Mouse (Mus musculus) MEL (cell line): ENCODE results near the gene Rad51b.

Experiments
- CHD2 ChIP-seq: IDR thresholded peaks from 2 replicates; pipeline ENCODE4 v1.6.1; 2011; ENCODE audit warnings: low read length, improper control_type of control experiment
- CTCF ChIP-seq, 3 experiments: IDR thresholded peaks in 2 of 3; conservative IDR thresholded peaks in 1 of 3; 2 replicates each; pipeline ENCODE4 v1.5.1; 2011 to 2012; ENCODE audit warnings: low read length in 3 of 3, low read depth in 2 of 3, mild to moderate bottlenecking in 2 of 3, improper control_type of control experiment in 1 of 3, inconsistent platforms in 1 of 3, mixed read lengths in 1 of 3, moderate library complexity in 1 of 3; ENCODE audit not compliant: control insufficient read depth in 1 of 3, insufficient read depth in 1 of 3, poor library complexity in 1 of 3, severe bottlenecking in 1 of 3
- JUND ChIP-seq: IDR thresholded peaks from 2 replicates; pipeline ENCODE4 v1.6.1; 2011; ENCODE audit warnings: low read depth, mild to moderate bottlenecking, improper control_type of control experiment, low read length
- KAT2A ChIP-seq: conservative IDR thresholded peaks from 2 replicates; pipeline ENCODE4 v1.6.1; 2012; ENCODE audit warnings: low read depth, low read length, improper control_type of control experiment, inconsistent platforms
- MEF2A ChIP-seq: IDR thresholded peaks from 2 replicates; pipeline ENCODE4 v1.6.1; 2014; ENCODE audit warnings: low read depth, mild to moderate bottlenecking, inconsistent platforms, low read length, improper control_type of control experiment; ENCODE audit not compliant: poor library complexity, insufficient replicate concordance, severe bottlenecking; ENCODE audit errors: extremely low read depth
- MYC ChIP-seq: IDR thresholded peaks from 2 replicates; pipeline ENCODE4 v1.6.1; 2011; ENCODE audit warnings: low read depth, mild to moderate bottlenecking, low read length, improper control_type of control experiment, moderate library complexity
- NRF1 ChIP-seq: IDR thresholded peaks from 2 replicates; pipeline ENCODE4 v1.6.1; 2014; ENCODE audit warnings: low read depth, mild to moderate bottlenecking, inconsistent platforms, low read length, improper control_type of control experiment, moderate library complexity; ENCODE audit not compliant: poor library complexity, insufficient read depth, severe bottlenecking
- POLR2A ChIP-seq, 2 experiments: IDR thresholded peaks; 2 replicates each; pipeline ENCODE4 v1.6.1; 2011 to 2012; ENCODE audit warnings: low read length in 2 of 2, mild to moderate bottlenecking in 2 of 2, control low read depth in 1 of 2, improper control_type of control experiment in 1 of 2, low read depth in 1 of 2, moderate library complexity in 1 of 2; ENCODE audit not compliant: control insufficient read depth in 1 of 2, insufficient read depth in 1 of 2, poor library complexity in 1 of 2
- RAD21 ChIP-seq: IDR thresholded peaks from 2 replicates; pipeline ENCODE4 v1.6.1; 2011; ENCODE audit warnings: mild to moderate bottlenecking, low read depth, low read length, improper control_type of control experiment
- SIN3A ChIP-seq: IDR thresholded peaks from 2 replicates; pipeline ENCODE4 v1.6.1; 2012; ENCODE audit warnings: low read length, improper control_type of control experiment, inconsistent platforms
- UBTF ChIP-seq: IDR thresholded peaks from 2 replicates; pipeline ENCODE4 v1.6.1; 2012; ENCODE audit warnings: low read depth, mild to moderate bottlenecking, inconsistent platforms, low read length, improper control_type of control experiment, moderate library complexity, borderline replicate concordance; ENCODE audit not compliant: insufficient read depth
- ZC3H11A ChIP-seq: IDR thresholded peaks from 2 replicates; pipeline ENCODE4 v1.6.1; 2012; ENCODE audit warnings: low read depth, mild to moderate bottlenecking, inconsistent platforms, low read length, improper control_type of control experiment
- ZNF384 ChIP-seq: IDR thresholded peaks from 2 replicates; pipeline ENCODE4 v1.6.1; 2012; ENCODE audit warnings: low read depth, mild to moderate bottlenecking, inconsistent platforms, low read length, improper control_type of control experiment

GRCm38 (mm10) chr12:79804776-79805524 is 507.9 kb downstream of the Rad51b start:
- TF ChIP-seq POLR2A (IDR thresholded peaks at IDR 0.05; ENCODE audit: control insufficient read depth in 1 of 2, insufficient read depth in 1 of 2, low read depth in 1 of 2, low read length in 2 of 2, poor library complexity in 1 of 2): no peak
- no peak for TF ChIP-seq KAT2A
- TF ChIP-seq JUND: no peak
- no peak for TF ChIP-seq CTCF (IDR thresholded peaks at IDR 0.05 in 2 of 3, conservative IDR thresholded peaks at IDR 0.05 in 1 of 3; ENCODE audit: control insufficient read depth in 1 of 3, insufficient read depth in 1 of 3, low read depth in 2 of 3, low read length in 3 of 3, poor library complexity in 1 of 3, severe bottlenecking in 1 of 3)
- TF ChIP-seq MYC: no peak
- no peak for TF ChIP-seq RAD21
- no peak for TF ChIP-seq ZC3H11A
- TF ChIP-seq UBTF: no peak
- TF ChIP-seq NRF1: no peak
- TF ChIP-seq CHD2: no peak
- no peak for TF ChIP-seq MEF2A
- no peak for TF ChIP-seq ZNF384
- no peak for TF ChIP-seq SIN3A
